Mouse (Mus musculus): ENCODE data around the gene Hdac7.
A peak's percentile ranks its signal among the peaks of the same experiment; 100 is the strongest.

Gene Hdac7

GRCm38 (mm10) chr15:97784561-97785161 is 59.6 kb downstream of the Hdac7 start:
- peak overlapping the region; percentile 88 for H3K4me3 ChIP-seq (replicated peaks; ENCODE audit: low read length)
- H3K27me3 ChIP-seq (ENCODE audit: insufficient read depth, low read length): peaks cover 25% of the 10 kb centered on the region
- no peaks in the 10 kb centered on the region for H3K9me3 ChIP-seq (ENCODE audit: low read length)

GRCm38 (mm10) chr15:97784092-97784559 is 60.2 kb downstream of the Hdac7 start:
- peaks cover 63% of the 10 kb centered on the region for H3K4me1 ChIP-seq (replicated peaks; ENCODE audit: low read depth, low read length)
- TF ChIP-seq NANOG (IDR thresholded peaks at IDR 0.05; ENCODE audit: borderline replicate concordance, low read length) (no peak), CTCF (conservative IDR thresholded peaks at IDR 0.05; ENCODE audit: low read length) (peak; percentile 35)
- no peaks in the 10 kb centered on the region for H3K9me3 ChIP-seq (ENCODE audit: low read length)
- peak overlapping the region; percentile 88 for H3K4me3 ChIP-seq (replicated peaks; ENCODE audit: low read length)
- no peaks in the 10 kb centered on the region for H3K36me3 ChIP-seq (ENCODE audit: insufficient read depth, low read length)
- H3K27me3 ChIP-seq (ENCODE audit: insufficient read depth, low read length): peaks cover 25% of the 10 kb centered on the region

More at GRCm38 (mm10) chr15:97784561-97785161, 59.6 kb downstream of the Hdac7 start:
- no peak for TF ChIP-seq POU5F1 (IDR thresholded peaks at IDR 0.05; ENCODE audit: borderline replicate concordance, low read length)
- TF ChIP-seq CTCF (conservative IDR thresholded peaks at IDR 0.05; ENCODE audit: low read length): no peak
- TF ChIP-seq NANOG (IDR thresholded peaks at IDR 0.05; ENCODE audit: borderline replicate concordance, low read length): no peak
- Histone ChIP-seq H3K4me1 (replicated peaks; ENCODE audit: low read depth, low read length) (peaks cover 66% of the 10 kb centered on the region), H3K36me3 (ENCODE audit: insufficient read depth, low read length) (no peaks in the 10 kb centered on the region)

GRCm38 (mm10) chr15:97782749-97783105 is 61.6 kb downstream of the Hdac7 start:
- Histone ChIP-seq H3K36me3 (ENCODE audit: insufficient read depth, low read length) (no peaks in the 10 kb centered on the region), H3K4me3 (replicated peaks; ENCODE audit: low read length) (peak overlapping the region; percentile 68), H3K27me3 (ENCODE audit: insufficient read depth, low read length) (peaks cover 30% of the 10 kb centered on the region), H3K9me3 (ENCODE audit: low read length) (no peaks in the 10 kb centered on the region), H3K4me1 (replicated peaks; ENCODE audit: low read depth, low read length) (peaks cover 49% of the 10 kb centered on the region)
- TF ChIP-seq CTCF (conservative IDR thresholded peaks at IDR 0.05; ENCODE audit: low read length) (peak; percentile 57), POU5F1 (IDR thresholded peaks at IDR 0.05; ENCODE audit: borderline replicate concordance, low read length) (no peak), NANOG (IDR thresholded peaks at IDR 0.05; ENCODE audit: borderline replicate concordance, low read length) (no peak)

GRCm38 (mm10) chr15:97781961-97782748 is 62.1 kb downstream of the Hdac7 start:
- TF ChIP-seq CTCF (conservative IDR thresholded peaks at IDR 0.05; ENCODE audit: low read length): no peak
- TF ChIP-seq POU5F1 (IDR thresholded peaks at IDR 0.05; ENCODE audit: borderline replicate concordance, low read length): no peak
- no peak for TF ChIP-seq NANOG (IDR thresholded peaks at IDR 0.05; ENCODE audit: borderline replicate concordance, low read length)
- Histone ChIP-seq H3K27me3 (ENCODE audit: insufficient read depth, low read length) (peaks cover 30% of the 10 kb centered on the region), H3K36me3 (ENCODE audit: insufficient read depth, low read length) (no peaks in the 10 kb centered on the region), H3K4me1 (replicated peaks; ENCODE audit: low read depth, low read length) (peaks cover 43% of the 10 kb centered on the region), H3K9me3 (ENCODE audit: low read length) (no peaks in the 10 kb centered on the region), H3K4me3 (replicated peaks; ENCODE audit: low read length) (peak overlapping the region; percentile 68)

GRCm38 (mm10) chr15:97780611-97781031 is 63.7 kb downstream of the Hdac7 start:
- H3K9me3 ChIP-seq (ENCODE audit: low read length): no peaks in the 10 kb centered on the region
- H3K36me3 ChIP-seq (ENCODE audit: insufficient read depth, low read length): no peaks in the 10 kb centered on the region
- no peak for TF ChIP-seq POU5F1 (IDR thresholded peaks at IDR 0.05; ENCODE audit: borderline replicate concordance, low read length)
- no peak for TF ChIP-seq NANOG (IDR thresholded peaks at IDR 0.05; ENCODE audit: borderline replicate concordance, low read length)
- TF ChIP-seq CTCF (conservative IDR thresholded peaks at IDR 0.05; ENCODE audit: low read length): no peak
- H3K27me3 ChIP-seq (ENCODE audit: insufficient read depth, low read length): peaks cover 30% of the 10 kb centered on the region
- no peak overlapping the region for H3K4me3 ChIP-seq (replicated peaks; ENCODE audit: low read length)
- peaks cover 29% of the 10 kb centered on the region for H3K4me1 ChIP-seq (replicated peaks; ENCODE audit: low read depth, low read length)

- TF ChIP-seq POU5F1 (IDR thresholded peaks at IDR 0.05; ENCODE audit: borderline replicate concordance, low read length): no peak
- no peak for TF ChIP-seq NANOG (IDR thresholded peaks at IDR 0.05; ENCODE audit: borderline replicate concordance, low read length)
- no peak for TF ChIP-seq CTCF (conservative IDR thresholded peaks at IDR 0.05; ENCODE audit: low read length)
Measured at GRCm38 (mm10) chr15:97779576-97779975, 64.7 kb downstream of the Hdac7 start.

GRCm38 (mm10) chr15:97778311-97779098 is 65.8 kb downstream of the Hdac7 start, which contains the start of gene Slc48a1:
Gene Slc48a1 (plus strand): TSS chr15:97778520.
- Histone ChIP-seq H3K4me1 (replicated peaks; ENCODE audit: low read depth, low read length) (peaks cover 32% of the 10 kb centered on the region), H3K9me3 (ENCODE audit: low read length) (no peaks in the 10 kb centered on the region), H3K27me3 (ENCODE audit: insufficient read depth, low read length) (peaks cover 38% of the 10 kb centered on the region), H3K36me3 (ENCODE audit: insufficient read depth, low read length) (no peaks in the 10 kb centered on the region), H3K4me3 (replicated peaks; ENCODE audit: low read length) (no peak within 1 kb of the TSS)
- TF ChIP-seq POU5F1 (IDR thresholded peaks at IDR 0.05; ENCODE audit: borderline replicate concordance, low read length) (no peak), NANOG (IDR thresholded peaks at IDR 0.05; ENCODE audit: borderline replicate concordance, low read length) (no peak), CTCF (conservative IDR thresholded peaks at IDR 0.05; ENCODE audit: low read length) (no peak)

More at GRCm38 (mm10) chr15:97779576-97779975, 64.7 kb downstream of the Hdac7 start:
- peaks cover 28% of the 10 kb centered on the region for H3K4me1 ChIP-seq (replicated peaks; ENCODE audit: low read depth, low read length)
- no peaks in the 10 kb centered on the region for H3K9me3 ChIP-seq (ENCODE audit: low read length)
- H3K36me3 ChIP-seq (ENCODE audit: insufficient read depth, low read length): no peaks in the 10 kb centered on the region
- no peak overlapping the region for H3K4me3 ChIP-seq (replicated peaks; ENCODE audit: low read length)
- H3K27me3 ChIP-seq (ENCODE audit: insufficient read depth, low read length): peaks cover 33% of the 10 kb centered on the region

- Histone ChIP-seq H3K9me3 (ENCODE audit: low read length) (no peaks in the 10 kb centered on the region), H3K4me3 (replicated peaks; ENCODE audit: low read length) (no peak overlapping the region), H3K36me3 (ENCODE audit: insufficient read depth, low read length) (no peaks in the 10 kb centered on the region), H3K27me3 (ENCODE audit: insufficient read depth, low read length) (peaks cover 37% of the 10 kb centered on the region), H3K4me1 (replicated peaks; ENCODE audit: low read depth, low read length) (peaks cover 28% of the 10 kb centered on the region)
- TF ChIP-seq CTCF (conservative IDR thresholded peaks at IDR 0.05; ENCODE audit: low read length) (no peak), NANOG (IDR thresholded peaks at IDR 0.05; ENCODE audit: borderline replicate concordance, low read length) (no peak), POU5F1 (IDR thresholded peaks at IDR 0.05; ENCODE audit: borderline replicate concordance, low read length) (no peak)
Measured at GRCm38 (mm10) chr15:97776919-97777318, 67.4 kb downstream of the Hdac7 start.

Measured in E14TG2a.4 (cell line).